Mouse (Mus musculus) limb, embryonic 14.5 days (tissue): ENCODE measurements at regions not wholly inside any gene's neighbourhood (a gene's known extent, or its start where the extent isn't known, plus 50 kb on each side); places are given as distances from the start of the nearest gene placed in this dataset.

Experiments used
- ATAC-seq: fragments of 200-750 bp; cut with Nextera tagmentation; 2 replicates; pipeline ENCODE4 v1.8.0; 2017; ENCODE audit warnings: low read depth, moderate number of reproducible peaks, moderate TSS enrichment; ENCODE audit not compliant: low FRiP score
- DNase-seq: peaks from one replicate; pipeline ENCODE4 v3.0.0-alpha.2; 2015; ENCODE audit warnings: low spot score
- H3K27ac ChIP-seq: fragments of 300-500 bp; sonication (generic); replicated peaks from 2 replicates; pipeline ENCODE4 v1.5.1; 2014; ENCODE audit warnings: low read depth, mild to moderate bottlenecking, low read length, moderate library complexity, mixed read lengths
- H3K27me3 ChIP-seq: fragments of 300-500 bp; sonication (generic); 2 replicates; pipeline ENCODE4 v1.6.1; 2014; ENCODE audit warnings: low read length, mixed read lengths; ENCODE audit not compliant: control insufficient read depth, insufficient read depth
- H3K36me3 ChIP-seq: fragments of 300-500 bp; sonication (generic); 2 replicates; pipeline ENCODE4 v1.6.1; 2014; ENCODE audit warnings: mild to moderate bottlenecking, low read length, moderate library complexity, mixed read lengths; ENCODE audit not compliant: control insufficient read depth, insufficient read depth
- H3K4me1 ChIP-seq: fragments of 300-500 bp; sonication (generic); 2 replicates; pipeline ENCODE4 v1.6.1; 2014; ENCODE audit warnings: antibody characterized with exemption, low read length, mixed read lengths; ENCODE audit not compliant: control insufficient read depth, insufficient read depth
- H3K4me2 ChIP-seq: fragments of 300-500 bp; sonication (generic); replicated peaks from 2 replicates; pipeline ENCODE4 v1.6.1; 2014; ENCODE audit warnings: low read depth, mild to moderate bottlenecking, low read length, moderate library complexity; ENCODE audit not compliant: severe bottlenecking
- H3K4me3 ChIP-seq: fragments of 300-500 bp; sonication (generic); replicated peaks from 2 replicates; pipeline ENCODE4 v1.5.1; 2014; ENCODE audit warnings: low read length
- H3K9ac ChIP-seq: fragments of 300-500 bp; sonication (generic); 2 replicates; pipeline ENCODE4 v1.6.1; 2014; ENCODE audit warnings: mild to moderate bottlenecking, low read depth, low read length, moderate library complexity; ENCODE audit not compliant: severe bottlenecking
- H3K9me3 ChIP-seq: fragments of 300-500 bp; sonication (generic); 2 replicates; pipeline ENCODE4 v1.6.1; 2016; ENCODE audit warnings: low read length; ENCODE audit not compliant: control insufficient read depth
- POLR2A ChIP-seq: fragments of 200-500 bp; IDR thresholded peaks from 2 replicates; pipeline ENCODE4 v1.8.0; 2012; ENCODE audit warnings: inconsistent platforms, mild to moderate bottlenecking, moderate library complexity, borderline replicate concordance; ENCODE audit not compliant: insufficient read depth, insufficient read length; ENCODE audit errors: extremely low read depth
- WGBS: fragments of 180-500 bp; shearing (Covaris S2); extraction: QIAGEN DNeasy Blood & Tissue Kit; methylation state at CpG from one replicate; pipeline ENCODE4 v1.1.7; 2014; 5-methylcytosine and 5-hydroxymethylcytosine counted together

GRCm38 (mm10) chr9:85165632-85166031 lies 146.9 kb upstream of the Gm11114 start:
- H3K4me1 ChIP-seq = no peaks in the 10 kb centered on the region
- no peaks in the 10 kb centered on the region for H3K36me3 ChIP-seq
- no peak overlapping the region for H3K27ac ChIP-seq
- no peaks in the 10 kb centered on the region for H3K27me3 ChIP-seq
- no peak overlapping the region for H3K4me3 ChIP-seq
- no peak overlapping the region for H3K4me2 ChIP-seq
- no peak for ATAC-seq
- TF ChIP-seq POLR2A = no peak
- no peak for DNase-seq
- H3K9ac ChIP-seq = no peak overlapping the region
- WGBS = 94% methylated on average over 1 of the region's 1 CpGs
- H3K9me3 ChIP-seq = no peaks in the 10 kb centered on the region

- no peak for TF ChIP-seq POLR2A
- Histone ChIP-seq H3K4me1 (no peaks in the 10 kb centered on the region), H3K27ac (no peak overlapping the region), H3K27me3 (no peaks in the 10 kb centered on the region), H3K36me3 (no peaks in the 10 kb centered on the region), H3K9ac (no peak overlapping the region), H3K4me2 (no peak overlapping the region), H3K4me3 (no peak overlapping the region), H3K9me3 (no peaks in the 10 kb centered on the region)
- no peak for ATAC-seq
- no peak for DNase-seq
Observed at GRCm38 (mm10) chr9:85167243-85167642, 145.3 kb upstream of the Gm11114 start.

- H3K9ac ChIP-seq = no peak overlapping the region
- H3K27me3 ChIP-seq = no peaks in the 10 kb centered on the region
- WGBS = 76% methylated on average over 3 of the region's 3 CpGs
- no peaks in the 10 kb centered on the region for H3K9me3 ChIP-seq
- no peaks in the 10 kb centered on the region for H3K4me1 ChIP-seq
- no peak for ATAC-seq
- no peak overlapping the region for H3K4me2 ChIP-seq
- no peak for TF ChIP-seq POLR2A
- no peak overlapping the region for H3K27ac ChIP-seq
- no peak overlapping the region for H3K4me3 ChIP-seq
- DNase-seq = peak; percentile 18
- H3K36me3 ChIP-seq = no peaks in the 10 kb centered on the region
Observed at GRCm38 (mm10) chr9:85174431-85174830, 138.1 kb upstream of the Gm11114 start.

GRCm38 (mm10) chr9:85201202-85201601 lies 111.4 kb upstream of the Gm11114 start:
- ATAC-seq (no peak), DNase-seq (no peak)
- Histone ChIP-seq H3K27me3 (no peaks in the 10 kb centered on the region), H3K9ac (no peak overlapping the region), H3K36me3 (no peaks in the 10 kb centered on the region), H3K4me1 (no peaks in the 10 kb centered on the region), H3K9me3 (no peaks in the 10 kb centered on the region), H3K27ac (no peak overlapping the region), H3K4me3 (no peak overlapping the region), H3K4me2 (no peak overlapping the region)
- WGBS = 78% methylated on average over 3 of the region's 3 CpGs
- TF ChIP-seq POLR2A = no peak

- no peak for TF ChIP-seq POLR2A
- Histone ChIP-seq H3K4me3 (no peak overlapping the region), H3K9ac (no peak overlapping the region), H3K4me2 (no peak overlapping the region), H3K36me3 (no peaks in the 10 kb centered on the region), H3K9me3 (no peaks in the 10 kb centered on the region), H3K4me1 (no peaks in the 10 kb centered on the region), H3K27ac (no peak overlapping the region), H3K27me3 (no peaks in the 10 kb centered on the region)
- no peak for ATAC-seq
- DNase-seq = no peak
- WGBS = 75% methylated on average over 3 of the region's 3 CpGs
Observed at GRCm38 (mm10) chr9:85224870-85225269, 87.7 kb upstream of the Gm11114 start.
